Mouse (Mus musculus) heart, adult 18-20 months (tissue): ENCODE results near the gene Chil1. TPM values are rescaled to one million over a fixed set of nuclear protein-coding genes. Genes with fewer than 3 reads are reported as not detected.

ENCODE experiments used
- DNase-seq, 2 experiments: peaks; one replicate each; pipeline ENCODE4 v3.0.0; 2021 to 2022; ENCODE audit warnings: mixed read lengths in 1 of 2
- long read RNA-seq, 2 experiments: library from polyadenylated mRNA; stranded (forward); transcript quantifications; one replicate each; pipeline ENCODE4 v2.0.0; 2021
- total RNA-seq, 2 experiments: library from RNA; stranded (reverse); gene quantifications; 2 replicates each; pipeline ENCODE4 v1.2.3; 2021

The Chil1 gene
- total RNA-seq = 1 to 10 TPM in 1 of 2 experiments, under 1 TPM in 1; 0.42 to 1.0 TPM
- long read RNA-seq, experiment 1 = 0 reads
- long read RNA-seq, experiment 2 = 0 reads

DNA sequence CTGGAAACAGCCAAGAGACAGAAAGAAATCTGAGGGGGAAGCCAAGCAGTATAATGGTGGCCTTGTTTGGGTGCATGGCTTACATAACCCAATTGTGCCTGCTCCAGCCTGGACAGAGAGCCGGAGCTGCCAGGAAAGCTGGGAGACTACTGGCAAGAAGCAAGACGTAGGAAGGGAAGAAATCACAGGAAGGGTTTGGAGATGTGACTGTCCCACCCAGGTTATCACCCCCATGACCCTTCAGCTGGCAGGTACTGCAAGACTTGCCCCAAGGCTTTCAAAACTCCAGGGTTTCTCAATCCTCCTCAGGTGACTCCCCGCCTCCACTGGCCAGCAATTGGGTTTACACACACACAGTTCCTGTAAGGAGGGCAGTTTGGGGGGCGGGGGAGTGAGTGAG, at the start of gene Chil1:
Chil1 (plus strand) TSS at position 152 of the 400 bp plus-strand sequence.
- DNase-seq = peak; percentile 43 to 47

DNA sequence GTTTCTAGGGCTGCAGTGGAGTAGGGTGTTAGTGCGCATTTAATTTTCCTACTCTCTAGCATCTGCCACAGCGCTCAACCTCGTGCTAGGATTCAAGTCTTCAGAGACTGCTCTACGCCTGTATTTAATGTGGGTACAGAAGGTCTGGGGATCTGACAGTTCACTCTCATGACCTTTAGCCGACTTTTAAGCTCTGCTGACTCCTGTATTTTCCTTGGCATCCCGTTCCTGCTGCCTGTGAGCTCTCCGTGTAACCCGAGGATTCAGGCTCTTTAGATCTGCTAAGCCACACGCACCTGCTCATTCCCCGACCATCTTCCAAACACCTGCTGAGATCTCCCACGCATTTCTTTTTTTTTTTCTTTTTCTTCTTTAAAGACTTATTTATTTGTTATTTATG, 48.7 kb upstream of the Chil1 start:
- DNase-seq = no peak

DNA sequence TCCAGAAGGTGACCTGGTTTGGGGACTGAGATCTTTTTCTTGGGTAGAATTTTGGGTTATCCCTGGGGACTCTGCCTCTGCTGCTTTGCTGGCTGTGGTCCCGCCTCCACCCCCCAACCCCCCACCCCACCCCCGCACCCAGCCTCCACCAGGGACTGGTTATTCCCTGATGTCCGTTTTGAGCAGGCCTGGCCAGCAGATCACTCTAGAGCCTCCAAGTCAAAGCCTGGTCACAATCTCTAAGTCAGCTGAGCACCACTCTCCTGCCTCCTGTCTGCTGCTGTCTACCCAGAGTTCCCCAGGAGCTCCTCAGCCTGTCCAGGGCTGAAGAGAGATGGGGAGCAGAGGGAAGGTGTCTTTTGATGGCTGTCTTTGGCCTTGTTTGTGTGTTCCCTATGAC, 45.6 kb upstream of the Chil1 start:
- no peak for DNase-seq

DNA sequence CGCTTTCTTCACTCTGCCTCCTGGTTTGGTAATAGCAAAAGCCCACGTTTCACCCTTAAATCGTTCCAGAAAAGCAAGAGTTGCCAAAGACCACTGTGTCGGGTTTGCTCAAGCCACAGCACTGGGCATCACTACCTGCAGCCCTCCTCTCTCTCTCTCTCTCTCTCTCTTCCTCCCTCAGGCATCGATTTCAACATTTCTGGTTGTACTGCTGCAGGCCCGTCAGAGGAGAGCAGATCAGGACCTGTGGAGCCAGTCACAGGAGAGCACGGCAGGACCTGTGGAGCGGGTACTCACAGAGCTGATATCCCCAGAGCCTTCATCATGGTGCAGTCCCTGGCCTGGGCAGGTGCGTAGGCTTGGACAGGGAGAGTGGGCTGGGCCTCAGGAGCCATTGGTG, 43.6 kb upstream of the Chil1 start:
- no peak for DNase-seq

DNA sequence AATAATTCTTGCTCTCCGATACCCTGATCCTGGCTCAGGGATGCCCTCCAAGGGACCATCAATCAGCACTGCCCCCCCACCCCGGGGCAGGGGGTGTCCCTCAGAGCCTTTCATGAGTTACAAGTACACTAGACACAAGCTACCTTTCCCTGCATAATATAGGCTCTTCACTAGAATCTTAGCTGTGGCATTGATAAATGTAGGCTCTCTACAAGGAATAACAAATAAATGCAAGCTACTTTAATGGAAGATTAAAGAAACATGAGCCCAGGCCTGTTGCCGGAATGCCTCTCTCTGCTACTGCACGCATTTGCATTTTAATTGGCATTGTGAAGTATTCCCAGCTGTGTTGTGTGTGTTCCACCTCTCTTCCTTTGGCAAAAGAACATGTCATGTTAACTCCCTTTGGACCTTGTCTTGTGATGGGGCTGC, 39.6 kb upstream of the Chil1 start:
- no peak for DNase-seq

DNA sequence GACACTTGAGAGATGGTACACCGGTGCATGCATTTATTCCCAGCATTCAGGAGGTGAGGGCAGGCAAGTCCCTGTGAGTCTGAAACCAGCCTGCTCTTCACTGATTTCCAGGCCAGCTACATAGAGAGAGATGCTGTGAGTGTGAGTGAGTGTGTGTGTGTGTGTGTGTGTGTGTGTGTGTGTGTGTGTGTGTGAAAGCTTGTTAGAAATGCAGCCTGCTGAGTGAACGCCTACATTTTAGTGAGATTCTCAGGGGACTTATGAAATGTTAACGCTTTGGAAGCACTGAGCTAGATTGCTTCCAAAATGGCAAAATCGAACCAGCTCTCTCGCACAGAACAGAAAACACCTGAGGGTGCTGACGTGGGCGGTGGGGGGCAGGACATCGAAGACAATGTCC, 35.9 kb upstream of the Chil1 start:
- no peak for DNase-seq

DNA sequence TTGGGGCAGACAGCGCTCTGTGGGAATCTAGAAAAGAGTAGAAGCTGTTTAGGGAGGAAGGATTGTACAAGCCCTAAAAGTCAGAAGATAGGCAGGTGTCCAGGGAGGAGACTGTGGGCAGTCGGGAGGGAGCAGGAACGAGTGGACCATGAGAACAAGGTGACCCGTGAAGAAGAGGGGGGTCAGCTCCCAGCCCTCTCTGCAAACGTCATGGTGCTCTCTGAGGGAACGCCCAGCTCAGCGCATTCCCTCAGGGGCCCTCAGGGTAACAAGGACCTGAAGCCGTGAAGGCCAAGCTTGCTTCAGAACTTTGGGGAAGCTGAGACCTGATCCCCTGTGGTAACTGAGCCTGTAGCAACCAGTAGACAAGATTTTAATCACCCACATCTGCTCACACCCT, 31.9 kb upstream of the Chil1 start:
- no peak for DNase-seq

DNA sequence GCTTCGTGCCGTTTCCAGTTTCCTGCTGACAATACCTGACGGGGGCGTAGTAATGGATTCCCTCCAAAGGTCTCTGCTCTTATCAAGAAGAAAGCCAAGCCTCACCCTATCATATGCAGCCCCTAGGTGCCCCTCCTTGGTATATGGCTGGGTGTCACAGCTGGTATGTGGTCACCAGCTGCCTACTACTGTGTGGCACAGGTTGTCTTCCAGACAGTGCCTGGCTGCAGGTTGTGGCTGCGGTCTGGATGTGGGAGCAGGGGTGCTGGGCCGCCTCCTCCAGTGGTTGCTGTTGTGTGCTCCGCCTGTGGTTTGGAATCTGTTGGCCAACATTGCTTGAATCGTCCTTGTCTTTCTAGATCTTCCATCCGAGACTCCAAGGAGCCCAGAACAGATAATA, 31.2 kb upstream of the Chil1 start:
- no peak for DNase-seq

DNA sequence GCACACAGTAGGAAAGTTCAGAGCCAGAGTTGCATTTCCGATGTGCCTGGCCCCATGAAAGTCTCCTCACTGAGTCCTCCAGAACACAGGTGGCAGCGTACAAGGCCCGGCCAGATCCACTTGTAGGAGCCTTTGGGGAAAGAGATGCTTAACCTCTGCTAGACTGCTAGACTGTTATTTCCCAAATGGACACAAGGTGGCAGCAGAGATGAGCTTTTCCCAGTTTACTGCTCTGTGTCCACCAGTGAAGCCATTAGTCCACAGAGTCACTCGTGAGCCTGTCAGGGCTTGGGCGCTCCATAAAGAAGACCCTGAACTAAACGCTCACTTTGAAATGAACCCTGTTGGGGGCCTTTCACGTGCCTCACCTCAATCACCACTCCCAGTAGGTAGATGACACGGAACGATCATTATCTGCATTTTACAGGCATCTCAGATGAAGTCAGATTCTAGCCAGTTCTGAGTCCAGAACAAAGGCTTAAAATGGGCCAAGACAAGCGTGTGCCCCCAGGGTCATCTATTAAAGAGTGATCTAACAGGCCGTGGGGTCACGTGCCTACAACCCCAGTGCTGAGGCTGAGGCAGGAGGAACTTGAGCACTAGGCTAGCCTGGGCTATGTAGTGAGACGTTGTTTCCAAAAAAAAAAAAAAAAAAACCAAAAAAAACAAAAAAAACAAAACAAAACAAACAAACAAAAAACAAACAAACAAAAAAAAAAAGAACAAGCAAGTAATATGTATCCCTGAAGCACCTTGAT, 30.1 kb upstream of the Chil1 start:
- DNase-seq = peak; percentile 78 to 91

DNA sequence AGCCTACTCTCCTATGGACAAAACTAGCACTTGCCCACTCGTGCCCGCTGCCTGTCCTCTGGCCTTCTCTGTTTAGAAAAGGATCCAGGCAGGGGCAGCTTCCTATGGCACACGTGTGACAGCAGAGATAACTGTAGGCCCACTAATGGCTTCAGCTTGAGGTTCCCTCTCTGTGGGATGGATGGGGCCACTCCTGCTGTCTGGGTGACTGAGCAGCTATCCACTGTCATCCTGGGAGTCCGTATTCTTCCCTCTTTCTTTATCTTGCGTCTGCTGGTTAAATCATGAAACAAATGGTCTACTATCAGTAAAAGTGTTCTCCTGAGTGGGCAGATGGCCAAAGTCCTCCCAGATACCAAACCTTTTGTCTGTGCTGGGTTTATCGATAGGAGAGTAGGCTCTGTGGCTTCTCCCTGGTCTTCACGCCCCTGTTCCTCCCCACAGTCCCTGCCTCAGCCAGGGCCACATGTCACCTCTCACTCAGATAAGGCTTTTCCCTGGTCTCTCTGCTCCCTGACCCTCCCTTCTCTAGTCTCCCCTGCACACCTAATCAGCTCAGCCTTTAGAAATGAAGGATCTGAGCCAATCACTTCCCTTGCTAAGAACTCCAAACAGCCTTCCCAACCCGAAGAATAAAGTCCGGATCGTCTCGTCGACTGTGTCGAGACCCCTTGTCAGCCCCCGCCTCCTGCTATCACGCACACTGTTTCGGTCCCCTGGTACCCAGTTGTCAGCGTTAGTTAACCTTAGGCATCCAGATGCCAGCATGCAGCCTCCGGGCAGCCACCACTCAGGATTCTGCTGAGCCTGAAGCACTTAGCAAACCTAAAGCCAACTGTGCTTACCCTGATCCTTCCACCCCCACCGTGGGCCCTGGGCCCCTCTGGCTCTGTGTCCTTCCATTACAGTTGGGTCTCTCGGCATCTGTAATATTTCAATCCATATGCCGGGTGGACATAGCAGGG, 29.1 kb upstream of the Chil1 start:
- DNase-seq = no peak

DNA sequence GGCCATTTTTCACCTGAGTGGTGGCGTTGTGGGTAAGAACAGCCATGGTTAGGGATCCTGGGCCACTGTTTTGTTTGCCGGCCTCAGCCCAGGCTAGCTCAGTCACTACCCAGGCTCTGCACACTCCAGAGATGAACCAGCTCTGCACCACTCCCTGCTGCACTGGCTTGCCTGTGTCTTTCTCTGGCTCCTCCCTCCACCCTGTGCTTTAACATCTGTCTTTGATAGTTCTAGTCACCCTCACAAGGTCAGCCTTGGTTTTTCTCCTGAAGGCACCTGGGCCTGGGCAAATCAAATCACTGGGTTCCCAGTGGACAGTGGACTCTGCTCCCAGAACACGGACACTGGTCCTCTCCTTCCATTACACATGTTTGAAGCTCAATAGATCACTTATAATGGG, 27.9 kb upstream of the Chil1 start:
- DNase-seq = no peak

DNA sequence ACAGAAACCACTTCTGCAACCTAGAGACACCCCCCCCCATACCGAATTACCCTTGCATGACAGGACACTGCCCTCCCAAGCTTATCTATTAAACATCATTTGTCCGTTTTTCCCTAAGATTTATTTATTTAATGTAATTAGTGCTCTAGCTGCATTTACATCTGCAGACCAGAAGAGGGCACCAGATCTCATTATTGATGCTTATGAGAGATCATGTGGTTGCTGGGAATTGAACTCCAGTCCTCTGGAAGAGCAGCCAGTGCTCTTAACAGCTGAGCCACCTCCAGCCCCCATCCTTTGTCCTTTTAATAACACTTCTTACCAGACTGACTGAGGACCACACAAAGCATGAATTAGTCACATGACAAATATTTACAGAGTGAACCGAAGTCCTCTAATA, 27.3 kb upstream of the Chil1 start:
- no peak for DNase-seq

DNA sequence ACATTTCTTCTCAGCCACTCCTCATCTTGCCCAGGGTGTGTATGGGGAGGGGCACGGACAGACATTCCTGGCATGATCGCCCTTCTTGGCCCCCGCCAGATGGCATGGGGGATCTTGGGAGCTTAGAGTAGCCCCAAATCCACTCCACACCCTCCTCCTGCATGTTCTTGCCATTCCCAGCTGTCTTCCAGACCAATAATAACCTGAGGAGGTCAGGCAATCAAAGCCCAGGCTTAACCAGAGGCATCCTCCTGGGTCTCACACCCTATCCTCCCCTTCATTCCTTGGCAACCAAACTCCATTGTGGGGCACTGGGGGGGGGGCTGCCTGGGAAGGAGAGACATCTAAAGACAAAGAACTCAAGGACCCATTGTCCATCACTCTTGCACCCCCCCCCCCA, 21.6 kb upstream of the Chil1 start:
- no peak for DNase-seq

DNA sequence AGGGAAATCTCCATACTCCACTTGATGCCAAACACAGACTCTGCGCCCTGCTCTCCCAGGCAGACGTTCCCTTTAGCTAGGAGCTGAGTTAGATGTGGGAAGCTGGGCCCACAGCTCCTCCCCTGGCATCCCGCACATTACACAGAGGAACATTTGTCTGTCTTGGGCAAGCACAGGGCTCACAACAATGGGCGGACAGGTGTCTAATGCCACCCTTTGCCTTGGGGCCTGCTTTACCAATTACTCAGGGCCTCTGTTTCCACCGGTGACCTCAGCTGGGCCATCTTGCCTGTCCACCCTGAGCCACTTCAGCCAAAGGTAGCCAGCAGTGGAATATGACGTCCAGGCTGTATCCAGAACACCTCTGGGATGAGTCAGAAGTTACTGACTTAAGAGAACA, 20.6 kb upstream of the Chil1 start:
- no peak for DNase-seq

DNA sequence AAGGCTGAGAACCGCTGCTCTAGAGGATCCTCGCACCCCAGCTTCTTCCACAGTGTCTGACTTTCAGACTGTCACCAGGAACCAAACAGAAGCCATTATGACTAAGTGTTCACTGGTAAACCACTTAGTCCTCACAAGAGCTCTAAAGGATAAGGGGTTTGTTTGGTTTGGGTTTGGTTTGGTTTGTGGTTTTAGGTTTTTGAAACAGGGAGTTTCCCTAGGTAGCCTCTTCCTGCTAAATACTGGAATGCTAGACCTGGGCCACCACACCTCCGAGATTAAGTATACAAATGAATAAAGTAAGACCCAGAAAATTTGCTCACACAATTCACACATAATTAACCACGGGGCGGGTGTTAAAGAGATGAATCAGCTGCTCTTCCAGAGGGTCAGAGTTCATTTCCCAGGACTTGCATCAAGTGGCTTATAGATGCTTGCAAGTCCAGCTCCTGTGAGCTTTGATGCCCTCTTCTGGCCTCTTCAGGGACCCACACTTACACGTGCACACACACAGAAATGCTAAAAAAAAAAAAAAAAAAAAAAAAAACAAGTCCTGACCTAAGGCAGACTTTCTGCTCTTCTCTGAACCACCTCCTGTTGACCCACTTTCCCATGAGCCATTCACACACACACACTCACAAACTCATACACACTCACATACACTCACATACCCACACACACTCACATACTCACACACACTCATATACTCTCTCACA, 19.3 kb upstream of the Chil1 start:
- DNase-seq = no peak

DNA sequence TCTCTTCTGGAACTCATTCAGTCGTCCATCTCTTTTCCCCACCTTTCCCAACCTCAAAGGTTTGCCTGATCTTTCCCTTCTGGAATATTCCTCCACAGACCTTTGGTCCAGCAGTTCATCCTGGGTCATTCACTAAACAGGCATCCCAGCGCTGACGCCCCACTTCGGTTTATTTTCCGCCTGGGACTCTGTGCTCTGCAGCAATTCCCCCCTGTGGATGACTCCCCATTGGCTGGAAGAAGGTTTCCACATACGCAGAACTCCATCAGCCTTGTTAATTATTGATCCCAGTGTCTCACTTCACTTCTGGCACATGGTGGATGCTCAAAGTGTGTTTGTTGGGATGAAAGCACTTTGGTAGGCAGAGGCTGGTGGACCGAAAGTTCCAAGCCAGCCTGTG, 18.5 kb upstream of the Chil1 start:
- DNase-seq = no peak

DNA sequence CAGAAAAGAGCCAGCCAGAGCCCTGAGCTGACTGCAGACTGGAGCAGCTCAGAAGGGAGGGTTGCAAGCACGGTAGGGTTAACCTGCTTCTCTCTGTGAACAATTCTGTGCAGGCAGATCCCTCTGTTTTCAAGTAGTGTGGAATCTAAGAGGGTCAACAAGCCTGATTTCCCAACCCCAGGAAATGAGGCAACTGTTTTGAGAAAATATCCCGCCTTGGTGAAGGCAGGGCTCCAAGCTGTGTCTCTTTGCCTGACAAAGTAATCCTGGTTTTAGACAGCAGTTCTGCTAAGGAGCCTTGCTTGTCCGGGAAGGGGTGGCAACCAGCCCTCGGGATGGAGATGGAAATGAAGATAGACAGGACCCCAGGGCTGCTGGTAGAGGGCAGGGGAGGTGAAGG, 17.5 kb upstream of the Chil1 start:
- peak; percentile 30 to 31 for DNase-seq

DNA sequence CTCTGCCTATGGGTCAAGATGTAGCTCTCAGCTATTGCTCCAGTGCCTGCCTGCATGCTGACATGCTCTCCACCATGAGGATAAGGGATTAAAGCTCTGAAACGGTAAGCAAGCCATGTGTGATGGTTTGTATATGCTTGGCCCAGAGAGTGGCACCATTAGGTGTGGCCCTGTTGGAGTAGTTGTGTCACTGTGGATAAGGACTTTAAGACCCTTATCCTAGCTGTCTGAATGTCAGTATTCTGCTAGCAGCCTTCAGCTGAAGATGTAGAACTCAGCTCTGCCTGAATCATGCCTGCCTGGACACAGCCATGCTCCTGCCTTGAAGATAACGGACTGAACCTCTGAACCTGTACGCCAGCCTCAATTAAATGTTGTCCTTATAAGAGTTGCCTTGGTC, 15.4 kb upstream of the Chil1 start:
- DNase-seq = no peak

DNA sequence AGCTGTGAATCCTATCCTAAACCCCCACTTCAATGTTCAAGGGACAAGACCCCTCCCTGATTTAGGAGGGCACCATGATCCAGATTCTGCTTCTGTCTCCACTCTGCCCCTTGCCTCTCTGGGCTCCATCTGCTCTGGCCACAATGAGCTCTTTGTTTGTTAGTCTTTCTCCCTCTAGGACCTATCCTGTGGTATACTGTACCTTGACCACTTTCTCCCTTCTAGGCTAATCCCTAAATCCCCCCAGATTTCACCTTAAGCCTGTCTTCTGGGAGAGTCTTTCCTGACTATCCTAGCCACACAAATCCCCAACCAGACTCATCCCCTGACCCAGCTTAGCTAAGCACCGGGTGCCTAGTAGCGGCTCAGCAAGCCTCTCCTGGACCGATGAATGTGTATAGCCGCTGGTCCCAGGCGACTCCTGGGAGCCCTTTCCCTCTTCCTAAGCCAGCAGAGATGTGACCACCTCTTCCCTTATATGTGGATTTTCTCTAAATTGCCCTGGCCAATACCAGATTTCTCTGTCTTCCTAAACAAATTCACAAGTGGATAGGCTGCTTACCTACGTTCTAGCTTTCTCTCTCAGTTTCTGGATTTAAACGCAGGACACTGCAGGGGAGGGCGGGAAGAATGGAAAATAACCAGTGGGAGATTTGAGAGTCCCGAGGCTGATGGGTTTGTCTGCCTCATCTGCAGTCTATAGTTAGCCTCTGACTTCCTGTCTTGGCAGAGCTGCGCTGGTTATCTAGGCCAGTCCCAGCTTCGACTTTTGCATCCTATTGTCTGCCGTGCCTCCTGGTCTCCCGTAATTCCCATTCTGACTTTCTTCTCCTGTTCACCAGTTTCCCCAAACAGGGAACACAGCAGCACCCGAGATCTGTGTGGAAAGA, 14.3 kb upstream of the Chil1 start:
- DNase-seq = peak; percentile 38 to 48

DNA sequence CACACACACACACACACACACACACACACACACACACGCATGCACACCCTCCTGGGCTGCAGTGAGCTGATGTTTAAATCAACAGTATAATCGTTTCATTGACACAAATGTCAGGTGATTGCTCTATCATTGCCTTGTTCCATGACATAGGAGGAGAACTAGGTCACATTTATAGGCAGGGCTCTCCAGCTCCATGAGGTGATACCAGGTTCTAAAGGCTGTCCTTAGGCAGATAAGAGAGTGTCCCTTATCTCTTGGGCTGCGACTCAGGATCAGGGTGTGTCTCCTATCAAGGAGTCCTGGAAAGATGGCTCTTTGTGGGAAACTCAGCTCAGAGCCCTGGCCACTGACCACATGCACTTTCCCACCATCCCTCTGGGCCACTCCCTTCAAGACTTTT, 13.4 kb upstream of the Chil1 start:
- no peak for DNase-seq

DNA sequence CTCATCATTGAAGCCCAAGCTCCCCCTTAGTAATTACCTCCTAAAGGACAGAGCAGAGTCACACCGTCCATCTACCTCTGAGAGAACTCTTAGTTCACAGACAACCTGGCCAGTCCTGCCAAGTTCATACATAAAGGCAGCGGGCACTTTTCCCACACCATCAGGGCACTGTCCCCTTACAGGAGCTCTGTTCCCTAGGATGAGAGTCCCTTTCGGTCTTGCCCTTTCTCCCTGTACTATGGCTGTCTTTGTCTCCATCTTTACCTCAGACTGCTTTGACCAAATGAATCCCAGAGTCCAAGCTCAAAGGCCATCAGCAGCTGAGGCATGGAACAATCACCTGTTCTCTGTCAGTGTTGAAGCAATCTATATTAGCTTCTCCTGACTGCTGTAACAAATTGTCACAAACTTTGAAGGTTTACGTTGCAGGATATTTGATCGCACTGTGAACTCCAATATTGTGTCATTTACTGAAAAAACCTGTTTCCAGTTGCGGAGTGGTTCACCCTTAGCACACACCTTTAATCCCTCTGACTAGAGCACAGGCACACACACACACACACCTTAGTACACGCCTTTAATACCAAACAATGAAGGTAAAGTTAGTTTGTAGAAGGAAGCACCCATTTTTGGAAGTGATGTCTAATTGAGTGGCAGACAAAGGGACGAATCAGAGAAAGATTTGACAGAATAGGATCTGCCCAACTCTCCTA, 12.8 kb upstream of the Chil1 start:
- DNase-seq = no peak
